Mouse (Mus musculus): ENCODE data around the gene Dalrd3. TPM values are rescaled to one million over a fixed set of nuclear protein-coding genes. Genes with fewer than 3 reads are reported as not detected.

The Dalrd3 gene
- polyA plus RNA-seq, 1 experiment from 2014 or later = 153 TPM

DNA sequence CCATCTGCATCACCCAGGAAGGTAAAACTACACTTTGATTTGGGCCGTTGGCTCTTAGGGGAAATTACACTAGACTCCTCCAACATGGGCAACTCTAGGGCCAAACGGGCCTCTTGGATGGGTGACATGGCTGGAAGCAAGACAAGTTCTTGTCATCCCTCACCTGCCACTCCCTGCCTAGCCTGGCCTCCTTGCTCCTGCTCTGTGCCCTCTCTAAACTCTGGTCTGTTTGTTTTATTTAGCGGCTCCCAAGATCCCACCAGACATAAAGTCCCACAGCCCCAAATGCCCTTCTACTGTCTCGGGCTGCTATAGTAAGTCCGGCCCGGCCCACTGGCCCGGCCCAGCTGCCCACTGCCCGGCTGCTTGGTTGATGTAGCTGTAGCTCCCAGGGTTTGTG lies 6.0 kb upstream of the Dalrd3 start:
- POLR2A ChIA-PET = interaction anchor here (0.6 kb wide), 1 partner anchor 13 kb away, joined by 3 read pairs; no protein-coding TSS in a partner anchor
- no peaks in the 10 kb centered on the region for H3K27me3 ChIP-seq
- CTCF ChIA-PET = no interaction called here
- in situ Hi-C loops (cut with MboI; ENCODE audit: low pct_unique_long_range_greater_than_20kb) = no loop called here
- ATAC-seq = no peak
- TF ChIP-seq CTCF (IDR thresholded peaks at IDR 0.05) = no peak
- DNase-seq (ENCODE audit: low read depth, low spot score) = no peak

- ChIA-PET CTCF (no interaction called here), POLR2A (interaction anchor here (0.6 kb wide), 1 partner anchor 12 kb away, joined by 3 read pairs; no protein-coding TSS in a partner anchor)
- in situ Hi-C loops (cut with MboI; ENCODE audit: low pct_unique_long_range_greater_than_20kb) = no loop called here
- DNase-seq (ENCODE audit: low read depth, low spot score) (no peak), ATAC-seq (no peak)
- no peak for TF ChIP-seq CTCF (IDR thresholded peaks at IDR 0.05)
- H3K27me3 ChIP-seq = no peaks in the 10 kb centered on the region
These were observed 5.6 kb upstream of the Dalrd3 start for GRCm38 (mm10) chr9:108564131-108564530.

GRCm38 (mm10) chr9:108565881-108566814 lies 3.5 kb upstream of the Dalrd3 start:
- ATAC-seq = peak; percentile 1
- in situ Hi-C loops (cut with MboI; ENCODE audit: low pct_unique_long_range_greater_than_20kb) = no loop called here
- no peaks in the 10 kb centered on the region for H3K27me3 ChIP-seq
- CTCF ChIA-PET = no interaction called here
- no peak for TF ChIP-seq CTCF (IDR thresholded peaks at IDR 0.05)
- POLR2A ChIA-PET = no interaction called here
- DNase-seq (ENCODE audit: low read depth, low spot score) = no peak

GRCm38 (mm10) chr9:108566815-108567776 lies 2.6 kb upstream of the Dalrd3 start, which contains the start of gene Ndufaf3:
Gene Ndufaf3 (minus strand): TSS chr9:108567434.
- H3K27me3 ChIP-seq = no peaks in the 10 kb centered on the region
- TF ChIP-seq CTCF (IDR thresholded peaks at IDR 0.05) = no peak
- in situ Hi-C loops (cut with MboI; ENCODE audit: low pct_unique_long_range_greater_than_20kb) = no loop called here
- peak; percentile 70 for ATAC-seq
- ChIA-PET POLR2A (interaction anchor here (0.7 to 1.1 kb wide), 2 partner anchors 10 to 49 kb away, joined by 3 to 5 read pairs; no protein-coding TSS in a partner anchor), CTCF (interaction anchor here (1.0 to 1.3 kb wide), 2 partner anchors 13 to 43 kb away, joined by 3 to 4 read pairs; no protein-coding TSS in a partner anchor)
- no peak for DNase-seq (ENCODE audit: low read depth, low spot score)

DNA sequence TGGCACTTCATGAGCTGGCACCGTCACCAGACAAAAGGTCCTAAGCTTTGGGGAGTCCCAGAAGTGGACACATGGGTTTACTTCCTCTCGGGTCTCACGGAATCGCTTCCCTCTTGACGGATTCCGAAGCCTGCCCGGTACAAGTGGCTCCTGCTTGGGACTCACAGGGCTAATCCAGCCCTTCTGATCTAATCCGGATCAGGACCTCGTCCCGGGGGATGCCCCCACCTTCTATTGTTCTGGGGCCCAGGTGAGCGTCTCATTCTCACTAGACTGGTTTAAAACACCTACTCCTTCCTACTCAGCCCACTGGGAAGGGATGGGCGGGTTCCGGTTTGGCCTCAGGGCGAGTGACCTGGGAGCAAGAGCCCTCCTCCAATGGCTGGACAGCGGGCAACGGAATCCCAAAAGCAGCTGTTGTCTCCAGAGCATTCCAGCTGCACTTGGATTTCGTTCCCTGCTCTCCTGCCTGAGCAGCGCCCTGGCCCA lies 1.7 kb upstream of the Dalrd3 start:
- in situ Hi-C loops (cut with MboI; ENCODE audit: low pct_unique_long_range_greater_than_20kb) = no loop called here
- DNase-seq (ENCODE audit: low read depth, low spot score) = no peak
- no peak for ATAC-seq
- ChIA-PET CTCF (interaction anchor here (1.0 to 1.3 kb wide), 2 partner anchors 14 to 44 kb away, joined by 3 to 4 read pairs; no protein-coding TSS in a partner anchor), POLR2A (interaction anchor here (1.1 to 1.3 kb wide), 3 partner anchors 9 to 51 kb away, joined by 3 to 6 read pairs (median 5); partner anchors contain the start of gene Qrich1)
- no peak for TF ChIP-seq CTCF (IDR thresholded peaks at IDR 0.05)
- no peaks in the 10 kb centered on the region for H3K27me3 ChIP-seq

DNA sequence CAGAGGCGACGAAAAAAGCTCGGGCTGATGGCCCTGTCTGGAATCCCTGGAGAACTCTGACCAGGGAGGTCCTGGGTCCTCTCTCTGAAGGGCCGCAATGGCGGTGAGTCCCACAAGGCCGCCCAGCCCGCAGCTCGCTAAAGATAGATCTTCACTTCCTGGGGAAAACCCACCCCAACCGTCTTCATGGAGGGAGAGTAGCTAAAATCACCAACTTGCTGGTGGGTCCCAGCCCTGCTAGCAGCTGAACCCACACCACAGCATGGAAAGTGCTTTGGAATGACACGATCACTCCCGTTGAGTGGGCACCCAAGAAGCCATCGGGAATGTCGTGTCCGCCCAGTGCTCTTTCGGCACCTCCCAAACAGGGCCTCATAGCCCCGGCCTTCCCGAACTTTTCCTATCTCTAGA lies 1.2 kb upstream of the Dalrd3 start:
- TF ChIP-seq CTCF (IDR thresholded peaks at IDR 0.05) = no peak
- ChIA-PET POLR2A (interaction anchor here (1.3 kb wide), 2 partner anchors 9 to 51 kb away, joined by 3 to 6 read pairs; partner anchors contain the start of gene Qrich1), CTCF (no interaction called here)
- ATAC-seq (no peak), DNase-seq (ENCODE audit: low read depth, low spot score) (no peak)
- in situ Hi-C loops (cut with MboI; ENCODE audit: low pct_unique_long_range_greater_than_20kb) = no loop called here
- no peaks in the 10 kb centered on the region for H3K27me3 ChIP-seq

- POLR2A ChIA-PET = no interaction called here
- CTCF ChIA-PET = interaction anchor here (0.9 to 1.6 kb wide), 2 partner anchors 9 to 48 kb away, joined by 3 to 4 read pairs; no protein-coding TSS in a partner anchor
- no peaks in the 10 kb centered on the region for H3K27me3 ChIP-seq
- in situ Hi-C loops (cut with MboI; ENCODE audit: low pct_unique_long_range_greater_than_20kb) = no loop called here
- DNase-seq (ENCODE audit: low read depth, low spot score) (no peak), ATAC-seq (peak; percentile 15)
- no peak for TF ChIP-seq CTCF (IDR thresholded peaks at IDR 0.05)
These were observed 666 bp downstream of the Dalrd3 start for GRCm38 (mm10) chr9:108570207-108570896.

GRCm38 (mm10) chr9:108571401-108571973 lies 1.8 kb downstream of the Dalrd3 start:
- DNase-seq (ENCODE audit: low read depth, low spot score) = no peak
- no peak for TF ChIP-seq CTCF (IDR thresholded peaks at IDR 0.05)
- POLR2A ChIA-PET = interaction anchor here (0.6 kb wide), 1 partner anchor 47 kb away, joined by 3 read pairs; no protein-coding TSS in a partner anchor
- CTCF ChIA-PET = interaction anchor here (0.9 kb wide), 1 partner anchor 49 kb away, joined by 3 read pairs; no protein-coding TSS in a partner anchor
- no peaks in the 10 kb centered on the region for H3K27me3 ChIP-seq
- ATAC-seq = no peak
- in situ Hi-C loops (cut with MboI; ENCODE audit: low pct_unique_long_range_greater_than_20kb) = no loop called here

- DNase-seq (ENCODE audit: low read depth, low spot score) (no peak), ATAC-seq (no peak)
- CTCF ChIA-PET = no interaction called here
- no peak for TF ChIP-seq CTCF (IDR thresholded peaks at IDR 0.05)
- POLR2A ChIA-PET = interaction anchor here (0.6 kb wide), 1 partner anchor 264 kb away, joined by 3 read pairs; no protein-coding TSS in a partner anchor
- no peaks in the 10 kb centered on the region for H3K27me3 ChIP-seq
- in situ Hi-C loops (cut with MboI; ENCODE audit: low pct_unique_long_range_greater_than_20kb) = no loop called here
These were observed 2.6 kb downstream of the Dalrd3 start for GRCm38 (mm10) chr9:108572321-108572720.

Measured in Patski (cell line).